ENCODE assay signal across 11 mouse cellular contexts in genomic region chr16:89863264-89863663, GRCm38 (mm10).
A peak's percentile ranks its signal among the peaks of the same experiment; 100 is the strongest.
DNase-seq lines count a peak whose midpoint lies in the region; ATAC-seq and TF ChIP-seq lines count a peak whose summit lies in the region.
"Had no signal": no experiment of that assay in that cellular context is flagged by ENCODE, and none has a peak within 500 bp of the region (broad histone marks: within the 10 kb centered on the region; RNA-seq: fewer than 3 reads in every experiment).

No protein-coding gene starts in this region.

- peak; percentile 85 for ATAC-seq in forebrain, embryonic 11.5 days (replicated peaks; ENCODE audit: low FRiP score)
- ATAC-seq in forebrain, embryonic 16.5 days = no peak
- no peak for ATAC-seq in neural tube, embryonic 15.5 days (ENCODE audit: low FRiP score)
- peak; percentile 46; the same call in 1 of the 2 replicates for ATAC-seq in hindbrain, postnatal 0 days
- no peak for ATAC-seq in intestine, embryonic 16.5 days

- H3K4me3 ChIP-seq in forebrain, embryonic 11.5 days (ENCODE audit: low read depth, low read length) = no peak overlapping the region
- no peak overlapping the region for H3K4me3 ChIP-seq in forebrain, embryonic 16.5 days (replicated peaks; ENCODE audit: low read length)
- no peak overlapping the region for H3K4me3 ChIP-seq in neural tube, embryonic 15.5 days (replicated peaks)
- H3K4me3 ChIP-seq in hindbrain, postnatal 0 days (ENCODE audit: low read length) = no peak overlapping the region
- H3K4me3 ChIP-seq in gastrocnemius, adult 2 months = no peak overlapping the region
- no peak overlapping the region for H3K4me3 ChIP-seq in intestine, embryonic 16.5 days (ENCODE audit: low read length)

- peaks cover 4% of the 10 kb centered on the region; the same call in 1 of the 2 replicates for H3K36me3 ChIP-seq in forebrain, embryonic 11.5 days (ENCODE audit: control insufficient read depth, insufficient read depth, low read length)
- H3K36me3 ChIP-seq in forebrain, embryonic 16.5 days (ENCODE audit: control insufficient read depth, insufficient read depth) = no peaks in the 10 kb centered on the region; the same call in 1 of the 2 replicates
- peaks cover 15% of the 10 kb centered on the region for H3K36me3 ChIP-seq in neural tube, embryonic 15.5 days
- H3K36me3 ChIP-seq in hindbrain, postnatal 0 days (ENCODE audit: insufficient read depth, low read length) = no peaks in the 10 kb centered on the region; the same call in 1 of the 2 replicates
- H3K36me3 ChIP-seq in intestine, embryonic 16.5 days (ENCODE audit: control insufficient read depth, insufficient read depth, low read length) = no peaks in the 10 kb centered on the region; the same call in 1 of the 2 replicates

- H3K4me1 ChIP-seq in forebrain, embryonic 11.5 days (replicated peaks; ENCODE audit: control insufficient read depth, insufficient read depth, low read length) = peaks cover 4% of the 10 kb centered on the region; the same call in 1 of the 2 replicates
- peaks cover 7% of the 10 kb centered on the region for H3K4me1 ChIP-seq in forebrain, embryonic 16.5 days (replicated peaks; ENCODE audit: control insufficient read depth, insufficient read depth, low read length)
- 0 out of 2 replicates have a peak, but pooled peaks cover 6% of the 10 kb centered on the region for H3K4me1 ChIP-seq in neural tube, embryonic 15.5 days
- H3K4me1 ChIP-seq in hindbrain, postnatal 0 days (ENCODE audit: insufficient read depth, low read length) = no peaks in the 10 kb centered on the region
- peaks cover 6% of the 10 kb centered on the region for H3K4me1 ChIP-seq in intestine, embryonic 16.5 days (ENCODE audit: control insufficient read depth, insufficient read depth, low read length)

- 9% methylated on average over 5 of the region's 5 CpGs for WGBS in forebrain, embryonic 11.5 days
- WGBS in forebrain, embryonic 16.5 days = 13% methylated on average over 5 of the region's 5 CpGs
- 23% methylated on average over 5 of the region's 5 CpGs for WGBS in neural tube, embryonic 15.5 days
- WGBS in hindbrain, postnatal 0 days = 30% methylated on average over 5 of the region's 5 CpGs
- WGBS in intestine, embryonic 16.5 days = 67% methylated on average over 5 of the region's 5 CpGs

- no peaks in the 10 kb centered on the region for H3K27me3 ChIP-seq in forebrain, embryonic 11.5 days (ENCODE audit: control insufficient read depth, insufficient read depth, low read length)
- H3K27me3 ChIP-seq in forebrain, embryonic 16.5 days (replicated peaks; ENCODE audit: control insufficient read depth, insufficient read depth, low read length) = no peaks in the 10 kb centered on the region
- no peaks in the 10 kb centered on the region for H3K27me3 ChIP-seq in neural tube, embryonic 15.5 days (replicated peaks)
- no peaks in the 10 kb centered on the region for H3K27me3 ChIP-seq in hindbrain, postnatal 0 days (ENCODE audit: insufficient read depth, low read length)
- no peaks in the 10 kb centered on the region for H3K27me3 ChIP-seq in intestine, embryonic 16.5 days (replicated peaks; ENCODE audit: control insufficient read depth, insufficient read depth, low read length)

- no peak overlapping the region for H3K27ac ChIP-seq in forebrain, embryonic 11.5 days (ENCODE audit: low read depth, low read length)
- H3K27ac ChIP-seq in forebrain, embryonic 16.5 days (ENCODE audit: low read length) = no peak overlapping the region
- H3K27ac ChIP-seq in neural tube, embryonic 15.5 days (replicated peaks) = no peak overlapping the region
- H3K27ac ChIP-seq in hindbrain, postnatal 0 days = no peak overlapping the region
- H3K27ac ChIP-seq in gastrocnemius, adult 2 months = no peak overlapping the region
- no peak overlapping the region for H3K27ac ChIP-seq in intestine, embryonic 16.5 days (ENCODE audit: low read length)

- intact Hi-C loops in gastrocnemius, adult 2 months (cut with DNase I) = no loop called here

- no peaks in the 10 kb centered on the region for H3K9me3 ChIP-seq in forebrain, embryonic 11.5 days (ENCODE audit: control insufficient read depth, low read length)
- no peaks in the 10 kb centered on the region for H3K9me3 ChIP-seq in forebrain, embryonic 16.5 days (ENCODE audit: control insufficient read depth, low read length)
- H3K9me3 ChIP-seq in neural tube, embryonic 15.5 days (replicated peaks) = no peaks in the 10 kb centered on the region
- 0 out of 2 replicates have a peak, but pooled peaks cover 2% of the 10 kb centered on the region for H3K9me3 ChIP-seq in hindbrain, postnatal 0 days (ENCODE audit: low read length)
- H3K9me3 ChIP-seq in intestine, embryonic 16.5 days (ENCODE audit: control insufficient read depth, low read length) = no peaks in the 10 kb centered on the region

- no peak for DNase-seq in forebrain, embryonic 11.5 days (ENCODE audit: low spot score)
- DNase-seq in neural tube, embryonic 10.5 days (ENCODE audit: extremely low spot score, low spot score) = peak; percentile 28
- no peak for DNase-seq in hindbrain, postnatal 0 days (ENCODE audit: low spot score)
- DNase-seq in gastrocnemius, adult 2 months = no peak
- DNase-seq in lung, postnatal 36 days = no peak
- DNase-seq: cerebellum, postnatal 10 days; left cerebral cortex, postnatal 4 days; lung, adult 18-20 months had no signal

- no peak for TF ChIP-seq CTCF in hindbrain, postnatal 0 days (IDR thresholded peaks at IDR 0.05; ENCODE audit: low read depth)
- no peak for TF ChIP-seq CTCF in gastrocnemius, adult 2 months (IDR thresholded peaks at IDR 0.05)

- no peak overlapping the region for H3K4me2 ChIP-seq in forebrain, embryonic 11.5 days (ENCODE audit: low read depth, low read length, severe bottlenecking)
- no peak overlapping the region for H3K4me2 ChIP-seq in forebrain, embryonic 16.5 days (ENCODE audit: low read length)
- no peak overlapping the region for H3K4me2 ChIP-seq in neural tube, embryonic 15.5 days
- no peak overlapping the region for H3K4me2 ChIP-seq in hindbrain, postnatal 0 days (ENCODE audit: low read depth, low read length)
- no peak overlapping the region for H3K4me2 ChIP-seq in intestine, embryonic 16.5 days (ENCODE audit: low read depth, low read length)

- no peak overlapping the region for H3K9ac ChIP-seq in forebrain, embryonic 11.5 days (ENCODE audit: low read length)
- no peak overlapping the region for H3K9ac ChIP-seq in forebrain, embryonic 16.5 days (replicated peaks; ENCODE audit: low read depth, low read length)
- H3K9ac ChIP-seq in neural tube, embryonic 15.5 days (replicated peaks) = no peak overlapping the region
- no peak overlapping the region for H3K9ac ChIP-seq in hindbrain, postnatal 0 days (replicated peaks; ENCODE audit: low read length)
- H3K9ac ChIP-seq in intestine, embryonic 16.5 days (ENCODE audit: low read depth, low read length) = no peak overlapping the region

Comparison
In these comparisons a context has a peak if more than half of its experiments do, and no peak if none do; other contexts are left out.
1. ATAC-seq: peak in forebrain, embryonic 11.5 days (single experiment) and hindbrain, postnatal 0 days (single experiment); none in forebrain, embryonic 16.5 days (single experiment), neural tube, embryonic 15.5 days (single experiment) and intestine, embryonic 16.5 days (single experiment).